Mouse (Mus musculus) liver, embryonic 14.5 days (tissue): ENCODE results near the gene Olfr1245. TPM values are rescaled to one million over a fixed set of nuclear protein-coding genes. Genes with fewer than 3 reads are reported as not detected.
"Not testable (repeated sequence)": the region's sequence is repeated elsewhere in the genome, so short reads cannot be mapped to it uniquely, and the experiment has no call there.

Experiments
- ATAC-seq: fragments of 200-750 bp; cut with Nextera tagmentation; 2 replicates; pipeline ENCODE4 v1.8.0; 2017; ENCODE audit warnings: moderate number of reproducible peaks, mild to moderate bottlenecking, moderate library complexity; ENCODE audit not compliant: insufficient read depth
- DNase-seq, 3 experiments: peaks; one replicate each; pipeline ENCODE4 v3.0.0-alpha.2; 2012 to 2013; ENCODE audit warnings: low read depth in 3 of 3, low spot score in 3 of 3
- H3K27ac ChIP-seq: fragments of 300-500 bp; sonication (generic); 2 replicates; pipeline ENCODE4 v1.5.1; 2014; ENCODE audit warnings: moderate library complexity, mild to moderate bottlenecking, control low read depth, inconsistent platforms
- H3K27me3 ChIP-seq: fragments of 300-500 bp; sonication (generic); 2 replicates; pipeline ENCODE4 v1.6.1; 2014; ENCODE audit warnings: mild to moderate bottlenecking, low read length, moderate library complexity; ENCODE audit not compliant: control insufficient read depth, insufficient read depth
- H3K36me3 ChIP-seq: fragments of 300-500 bp; sonication (generic); replicated peaks from 2 replicates; pipeline ENCODE4 v1.6.1; 2014; ENCODE audit warnings: low read depth; ENCODE audit not compliant: control insufficient read depth, insufficient read depth
- H3K4me1 ChIP-seq, 2 experiments: fragments of 200-500 bp in 1 of 2; fragments of 300-500 bp in 1 of 2; sonication (generic) in 1 of 2; replicated peaks; 2 replicates each; pipeline ENCODE4 v1.6.1; 2012 to 2014; ENCODE audit warnings: antibody characterized with exemption in 1 of 2, inconsistent platforms in 1 of 2, low read length in 1 of 2; ENCODE audit not compliant: control insufficient read depth in 2 of 2, insufficient read depth in 2 of 2
- H3K4me2 ChIP-seq: fragments of 300-500 bp; sonication (generic); 2 replicates; pipeline ENCODE4 v1.6.1; 2014; ENCODE audit warnings: low read depth, mild to moderate bottlenecking, control low read depth, moderate library complexity
- H3K4me3 ChIP-seq, 2 experiments: fragments of 200-500 bp in 1 of 2; fragments of 300-500 bp in 1 of 2; sonication (generic) in 1 of 2; 2 replicates each; pipeline ENCODE4 v1.5.1; 2012 to 2014; ENCODE audit warnings: low read depth in 2 of 2, low read length in 2 of 2, mild to moderate bottlenecking in 2 of 2, control low read depth in 1 of 2, inconsistent platforms in 1 of 2, moderate library complexity in 1 of 2; ENCODE audit not compliant: insufficient read depth in 1 of 2
- H3K9ac ChIP-seq: fragments of 300-500 bp; sonication (generic); replicated peaks from 2 replicates; pipeline ENCODE4 v1.6.1; 2014; ENCODE audit warnings: mild to moderate bottlenecking, control low read depth, moderate library complexity
- H3K9me3 ChIP-seq: fragments of 300-500 bp; sonication (generic); 2 replicates; pipeline ENCODE4 v1.6.1; 2016; ENCODE audit warnings: low read length, mixed read lengths; ENCODE audit not compliant: control insufficient read depth
- CTCF ChIP-seq: IDR thresholded peaks from 2 replicates; pipeline ENCODE4 v1.5.1; 2016; ENCODE audit warnings: antibody characterized with exemption, low read depth, control low read depth
- EP300 ChIP-seq: IDR thresholded peaks from 2 replicates; pipeline ENCODE4 v1.6.1; 2016; ENCODE audit warnings: antibody characterized with exemption, low read depth
- WGBS: fragments of 180-500 bp; shearing (Covaris S2); extraction: QIAGEN DNeasy Blood & Tissue Kit; methylation state at CpG from one replicate; pipeline ENCODE4 v1.1.7; 2014; ENCODE audit not compliant: insufficient replicate concordance; 5-methylcytosine and 5-hydroxymethylcytosine counted together
- polyA plus RNA-seq, 2 experiments: library from polyadenylated mRNA; depleted of rRNA in 1 of 2; stranded (reverse) in 1 of 2; unstranded in 1 of 2; fragments of >200 nt; fragmentation: Nextera tagmentation in 1 of 2; extraction: Ambion mirVana in 1 of 2; gene quantifications; 2 replicates each; pipeline versions ENCODE4 v1.2.1 to v1.2.3; 2012 to 2014

Gene Olfr1245
- polyA plus RNA-seq (2012; rRNA removed): not detected in 2 replicates
- polyA plus RNA-seq (2014; fragmentation: Nextera tagmentation; extraction: Ambion mirVana): not detected in 2 replicates

DNA sequence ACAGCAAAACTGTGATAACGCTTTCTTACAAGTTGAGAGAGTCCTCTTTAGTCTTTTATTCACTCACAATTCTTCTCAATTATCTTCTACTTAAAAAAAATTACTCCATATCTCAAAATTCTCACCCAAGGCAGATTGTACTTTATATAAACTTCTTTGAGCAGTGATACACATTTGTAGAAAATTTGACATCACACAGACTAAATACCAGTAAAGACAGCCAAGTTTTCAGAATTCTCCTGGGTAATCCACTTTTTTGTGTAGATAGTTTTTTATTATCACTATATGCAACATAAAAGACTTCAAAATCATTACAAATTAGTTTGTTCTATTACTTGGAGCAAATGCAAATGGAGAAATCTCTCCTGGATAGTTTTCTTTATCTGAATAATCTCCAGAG lies at the start of gene Olfr1245:
Olfr1245 (minus strand) TSS at position 101 of the 400 bp plus-strand sequence.
- H3K36me3 ChIP-seq: no peaks in the 10 kb centered on the region
- H3K27me3 ChIP-seq: no peaks in the 10 kb centered on the region
- no peak within 1 kb of the TSS for H3K27ac ChIP-seq
- no peak for TF ChIP-seq CTCF
- no peak for TF ChIP-seq EP300
- no peak for ATAC-seq
- 45% methylated on average over 1 of the region's 1 CpGs for WGBS
- H3K4me3 ChIP-seq: no peak within 1 kb of the TSS
- H3K4me1 ChIP-seq: no peaks in the 10 kb centered on the region
- no peaks in the 10 kb centered on the region for H3K9me3 ChIP-seq
- DNase-seq: no peak
- H3K4me2 ChIP-seq: no peak within 1 kb of the TSS
- no peak within 1 kb of the TSS for H3K9ac ChIP-seq

DNA sequence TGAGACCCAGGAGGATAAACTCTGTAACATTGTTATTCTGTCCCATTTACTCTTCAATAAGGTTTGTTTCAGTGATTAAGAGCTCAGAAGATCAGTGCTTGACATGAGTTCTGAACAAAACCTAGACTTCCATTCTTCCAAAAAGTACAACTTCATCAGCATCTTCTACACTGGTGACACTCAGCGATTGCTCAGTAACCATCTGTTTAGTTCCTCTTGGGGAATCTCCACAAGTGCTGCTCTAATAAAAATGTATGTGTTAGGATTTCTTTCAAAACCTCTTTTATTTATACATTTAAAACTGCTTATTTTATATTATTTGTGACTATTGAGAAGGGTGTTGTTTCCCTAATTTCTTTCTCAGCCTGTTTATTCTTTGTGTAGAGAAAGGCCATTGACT lies 39.9 kb upstream of the Olfr1245 start, which contains the start of gene Olfr1248:
Olfr1248 (minus strand) TSS at position 101 of the 400 bp plus-strand sequence.
- H3K27me3 ChIP-seq, H3K4me3 ChIP-seq, ATAC-seq, H3K27ac ChIP-seq, DNase-seq, H3K9me3 ChIP-seq, H3K36me3 ChIP-seq, H3K9ac ChIP-seq, H3K4me2 ChIP-seq, H3K4me1 ChIP-seq: not testable (repeated sequence)
- 68% methylated on average over 1 of the region's 1 CpGs for WGBS

DNA sequence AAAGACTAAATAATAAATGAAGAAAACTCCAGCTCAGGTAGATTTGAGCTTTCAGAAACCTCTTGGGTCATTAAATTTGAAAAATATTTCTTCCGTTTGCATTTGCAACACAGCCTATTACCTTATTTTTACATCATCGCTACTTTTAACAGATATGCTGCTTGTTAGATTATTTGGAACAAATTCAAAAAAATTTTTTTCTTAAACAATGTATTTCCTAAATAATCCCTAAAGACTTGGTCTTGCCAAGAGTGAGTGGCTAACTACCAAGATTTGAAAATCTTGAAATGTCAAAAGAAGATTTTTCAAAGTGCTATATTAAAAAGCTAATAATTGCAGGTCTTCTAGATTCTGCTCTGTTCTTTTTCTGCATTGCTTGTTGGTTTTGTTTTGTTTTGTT lies 35.8 kb upstream of the Olfr1245 start, which contains the start of gene Olfr1247:
Olfr1247 (minus strand) TSS at position 101 of the 400 bp plus-strand sequence.
- H3K4me3 ChIP-seq: no peak within 1 kb of the TSS
- TF ChIP-seq EP300: no peak
- no peak for TF ChIP-seq CTCF
- no peak within 1 kb of the TSS for H3K27ac ChIP-seq
- DNase-seq (no peak), ATAC-seq (no peak)
- no peak within 1 kb of the TSS for H3K4me2 ChIP-seq
- no peaks in the 10 kb centered on the region for H3K36me3 ChIP-seq
- no peaks in the 10 kb centered on the region for H3K9me3 ChIP-seq
- no peak within 1 kb of the TSS for H3K9ac ChIP-seq
- H3K27me3 ChIP-seq: no peaks in the 10 kb centered on the region
- no peaks in the 10 kb centered on the region for H3K4me1 ChIP-seq
- 76% methylated on average over 2 of the region's 2 CpGs for WGBS

DNA sequence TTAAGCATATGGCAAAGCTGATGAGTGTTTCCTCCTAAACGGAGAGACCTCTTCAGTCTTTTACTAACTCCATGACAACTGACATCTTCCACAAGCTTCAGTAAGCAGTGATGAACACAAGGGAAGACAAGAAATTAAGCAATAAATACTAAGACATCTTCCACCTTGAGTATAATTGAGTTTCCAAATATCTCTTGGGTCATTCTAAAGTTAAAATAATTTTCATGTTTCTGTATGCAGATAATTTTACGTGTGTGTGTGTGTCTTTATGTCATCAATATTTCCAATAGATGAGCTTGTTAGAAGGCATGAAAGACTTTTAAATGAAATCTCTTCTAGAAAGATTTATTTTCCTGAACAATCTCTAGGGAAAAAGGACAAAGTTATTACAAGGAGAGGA lies 14.8 kb upstream of the Olfr1245 start, which contains the start of gene Olfr1246:
Olfr1246 (minus strand) TSS at position 101 of the 400 bp plus-strand sequence.
- Histone ChIP-seq H3K27me3 (no peaks in the 10 kb centered on the region), H3K4me1 (no peaks in the 10 kb centered on the region), H3K4me3 (no peak within 1 kb of the TSS), H3K9me3 (no peaks in the 10 kb centered on the region), H3K4me2 (no peak within 1 kb of the TSS), H3K9ac (no peak within 1 kb of the TSS), H3K27ac (no peak within 1 kb of the TSS), H3K36me3 (no peaks in the 10 kb centered on the region)
- ATAC-seq: no peak
- TF ChIP-seq CTCF: no peak
- no peak for TF ChIP-seq EP300
- no peak for DNase-seq
- WGBS: 46% methylated on average over 2 of the region's 2 CpGs

DNA sequence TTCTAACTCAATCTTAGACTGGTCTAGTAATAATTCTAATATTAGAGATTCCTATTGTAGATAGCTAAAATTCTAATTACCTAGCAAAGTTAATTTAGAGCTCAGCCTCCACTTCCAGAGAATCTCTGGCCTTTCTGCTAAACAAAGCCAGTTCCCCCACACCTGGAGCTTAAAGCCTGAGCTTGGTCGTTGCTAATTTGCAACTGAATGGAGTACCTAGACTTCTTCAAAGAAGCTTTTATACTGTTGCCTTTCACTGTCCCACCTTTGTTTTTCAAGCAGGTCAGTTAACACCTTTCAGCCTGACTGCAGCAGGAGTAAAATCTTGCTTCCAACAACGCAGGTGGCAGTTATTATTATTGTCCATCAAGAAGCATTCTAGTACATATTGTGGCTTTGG lies 15.5 kb downstream of the Olfr1245 start:
- H3K27me3 ChIP-seq, H3K4me2 ChIP-seq, ATAC-seq, DNase-seq, H3K4me1 ChIP-seq, H3K9me3 ChIP-seq, H3K9ac ChIP-seq, H3K27ac ChIP-seq, H3K36me3 ChIP-seq, H3K4me3 ChIP-seq: not testable (repeated sequence)
- WGBS: 46% methylated on average over 2 of the region's 2 CpGs
